Mouse (Mus musculus): Measurements from ENCODE around the gene Zfp119a. TPM values are rescaled to one million over a fixed set of nuclear protein-coding genes. Genes with fewer than 3 reads are reported as not detected.

The Zfp119a gene
- polyA plus RNA-seq, 1 experiment from 2014 or later = 9.0 TPM

DNA sequence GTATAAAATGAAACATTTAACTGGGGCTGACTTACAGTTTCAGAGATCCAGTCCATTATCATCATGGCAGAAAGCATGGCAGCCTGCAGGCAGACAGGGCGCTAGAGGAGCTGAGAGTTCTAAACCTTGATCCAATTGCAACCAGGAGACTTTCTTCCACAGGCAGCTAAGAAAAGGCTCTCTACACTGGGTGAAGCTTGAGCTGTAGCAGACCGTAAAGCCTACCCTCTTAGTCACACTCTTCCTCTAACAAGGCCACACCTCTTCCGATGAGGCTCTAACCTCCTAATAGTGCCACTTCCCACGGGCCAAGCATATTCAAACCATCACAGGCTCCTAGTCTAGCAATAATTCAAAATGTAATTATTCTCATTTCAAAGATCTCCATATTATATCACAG, 1.5 kb downstream of the Zfp119a start:
- 80% methylated on average over 4 of the region's 4 CpGs for WGBS
- Histone ChIP-seq H3K4me3 (replicated peaks; ENCODE audit: low read length) (no peak overlapping the region), H3K9ac (ENCODE audit: low read length) (no peak overlapping the region), H3K27me3 (ENCODE audit: control insufficient read depth, insufficient read depth, low read length) (no peaks in the 10 kb centered on the region), H3K9me3 (replicated peaks; ENCODE audit: control insufficient read depth, low read length) (no peaks in the 10 kb centered on the region), H3K4me1 (ENCODE audit: control insufficient read depth, insufficient read depth, low read length) (no peaks in the 10 kb centered on the region), H3K27ac (ENCODE audit: low read length) (no peak overlapping the region), H3K4me2 (ENCODE audit: low read depth, low read length) (no peak overlapping the region), H3K36me3 (ENCODE audit: control insufficient read depth, insufficient read depth, low read length) (no peaks in the 10 kb centered on the region)
- ATAC-seq (ENCODE audit: insufficient read depth, low FRiP score) = no peak

DNA sequence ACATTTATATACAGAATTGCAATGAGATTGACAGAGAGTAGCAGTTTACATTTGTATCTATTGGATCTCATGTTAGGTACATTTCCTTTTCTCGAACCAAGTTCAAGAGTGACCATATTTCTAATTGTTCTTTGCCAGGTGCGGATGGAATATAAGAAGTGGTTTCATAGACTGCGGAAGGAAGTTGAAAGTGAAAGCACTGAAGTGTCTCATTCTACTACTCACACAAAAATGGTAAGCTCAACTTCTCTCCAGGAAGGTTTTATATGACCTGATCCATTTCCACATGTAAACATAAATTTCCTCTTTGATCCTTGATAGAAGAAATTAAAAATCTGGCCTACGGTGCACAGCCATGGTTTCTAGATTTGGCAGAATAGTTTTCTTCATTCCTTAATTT, 35.7 kb downstream of the Zfp119a start:
- Histone ChIP-seq H3K27me3 (ENCODE audit: control insufficient read depth, insufficient read depth, low read length) (no peaks in the 10 kb centered on the region), H3K4me2 (ENCODE audit: low read depth, low read length) (no peak overlapping the region), H3K9ac (ENCODE audit: low read length) (no peak overlapping the region), H3K4me1 (ENCODE audit: control insufficient read depth, insufficient read depth, low read length) (no peaks in the 10 kb centered on the region), H3K9me3 (replicated peaks; ENCODE audit: control insufficient read depth, low read length) (no peaks in the 10 kb centered on the region), H3K4me3 (replicated peaks; ENCODE audit: low read length) (no peak overlapping the region), H3K27ac (ENCODE audit: low read length) (no peak overlapping the region), H3K36me3 (ENCODE audit: control insufficient read depth, insufficient read depth, low read length) (no peaks in the 10 kb centered on the region)
- WGBS = 87% methylated on average over 4 of the region's 4 CpGs
- no peak for ATAC-seq (ENCODE audit: insufficient read depth, low FRiP score)

DNA sequence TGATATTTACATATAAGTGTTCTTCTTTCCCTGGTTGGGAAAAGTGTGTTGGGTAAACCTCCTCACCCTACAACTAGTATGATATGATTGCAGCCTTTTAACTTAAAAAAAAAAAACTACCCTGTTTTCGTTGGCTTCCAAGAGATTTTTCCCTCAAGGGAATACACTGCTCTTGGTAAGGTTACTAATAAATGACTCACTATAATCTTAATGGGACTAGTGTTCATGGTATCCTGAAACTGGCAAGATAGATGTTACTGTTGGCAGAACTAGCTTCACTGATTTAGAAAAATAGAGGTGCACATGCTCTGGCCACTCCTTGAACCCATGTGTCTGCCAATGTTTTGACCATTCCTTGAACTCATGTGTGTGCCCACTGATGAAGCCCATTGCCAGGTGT, 57.2 kb downstream of the Zfp119a start:
- 74% methylated on average over 1 of the region's 1 CpGs for WGBS
- no peak for ATAC-seq (ENCODE audit: insufficient read depth, low FRiP score)
- H3K27ac ChIP-seq (ENCODE audit: low read length) = no peak overlapping the region
- no peak overlapping the region for H3K4me3 ChIP-seq (replicated peaks; ENCODE audit: low read length)
- H3K4me2 ChIP-seq (ENCODE audit: low read depth, low read length) = no peak overlapping the region
- no peaks in the 10 kb centered on the region for H3K9me3 ChIP-seq (replicated peaks; ENCODE audit: control insufficient read depth, low read length)
- no peaks in the 10 kb centered on the region for H3K36me3 ChIP-seq (ENCODE audit: control insufficient read depth, insufficient read depth, low read length)
- H3K4me1 ChIP-seq (ENCODE audit: control insufficient read depth, insufficient read depth, low read length) = no peaks in the 10 kb centered on the region
- H3K27me3 ChIP-seq (ENCODE audit: control insufficient read depth, insufficient read depth, low read length) = no peaks in the 10 kb centered on the region
- H3K9ac ChIP-seq (ENCODE audit: low read length) = no peak overlapping the region

GRCm38 (mm10) chr17:55816853-55817252, 61.9 kb downstream of the Zfp119a start:
- no peak for ATAC-seq (ENCODE audit: insufficient read depth, low FRiP score)
- Histone ChIP-seq H3K9ac (ENCODE audit: low read length) (no peak overlapping the region), H3K4me3 (replicated peaks; ENCODE audit: low read length) (no peak overlapping the region), H3K36me3 (ENCODE audit: control insufficient read depth, insufficient read depth, low read length) (no peaks in the 10 kb centered on the region), H3K27ac (ENCODE audit: low read length) (no peak overlapping the region), H3K27me3 (ENCODE audit: control insufficient read depth, insufficient read depth, low read length) (no peaks in the 10 kb centered on the region), H3K9me3 (replicated peaks; ENCODE audit: control insufficient read depth, low read length) (no peaks in the 10 kb centered on the region), H3K4me1 (ENCODE audit: control insufficient read depth, insufficient read depth, low read length) (no peaks in the 10 kb centered on the region), H3K4me2 (ENCODE audit: low read depth, low read length) (no peak overlapping the region)
- 87% methylated on average over 4 of the region's 4 CpGs for WGBS

Other genes starting within 250 kb of the Zfp119a start
- gene Pot1b, start 166.3 kb downstream of the Zfp119a start, polyA plus RNA-seq (2015; fragmentation: Nextera tagmentation; extraction: Ambion mirVana) = 7.4 TPM in 2 replicates
- gene Adgre4, start 128.9 kb downstream of the Zfp119a start, polyA plus RNA-seq (2015; fragmentation: Nextera tagmentation; extraction: Ambion mirVana) = 1.2 and 1.7 TPM in 2 replicates
- gene Zfp959, start 13.2 kb upstream of the Zfp119a start, polyA plus RNA-seq (2015; fragmentation: Nextera tagmentation; extraction: Ambion mirVana) = 12.6 and 13.2 TPM in 2 replicates
- 6.0 and 6.2 TPM in 2 replicates for gene Zfp119b, start 70.6 kb upstream of the Zfp119a start, polyA plus RNA-seq (2015; fragmentation: Nextera tagmentation; extraction: Ambion mirVana)
- 4.0 and 4.7 TPM in 2 replicates for gene Ebi3, start 73.7 kb upstream of the Zfp119a start, polyA plus RNA-seq (2015; fragmentation: Nextera tagmentation; extraction: Ambion mirVana)
- 21.6 and 24.3 TPM in 2 replicates for gene Yju2, start 80.2 kb upstream of the Zfp119a start, polyA plus RNA-seq (2015; fragmentation: Nextera tagmentation; extraction: Ambion mirVana)
- 8.1 and 8.6 TPM in 2 replicates for gene Shd, start 91.5 kb upstream of the Zfp119a start, polyA plus RNA-seq (2015; fragmentation: Nextera tagmentation; extraction: Ambion mirVana)
- 9.9 and 13.9 TPM in 2 replicates for gene Fsd1, start 107.6 kb upstream of the Zfp119a start, polyA plus RNA-seq (2015; fragmentation: Nextera tagmentation; extraction: Ambion mirVana)
- gene Stap2, start 126.7 kb upstream of the Zfp119a start, polyA plus RNA-seq (2015; fragmentation: Nextera tagmentation; extraction: Ambion mirVana) = 41.2 and 53.7 TPM in 2 replicates
- 52.0 and 60.7 TPM in 2 replicates for gene Mpnd, start 126.8 kb upstream of the Zfp119a start, polyA plus RNA-seq (2015; fragmentation: Nextera tagmentation; extraction: Ambion mirVana)
- 145 and 154 TPM in 2 replicates for gene Sh3gl1, start 157.7 kb upstream of the Zfp119a start, polyA plus RNA-seq (2015; fragmentation: Nextera tagmentation; extraction: Ambion mirVana)
- gene Chaf1a, start 161.5 kb upstream of the Zfp119a start, polyA plus RNA-seq (2015; fragmentation: Nextera tagmentation; extraction: Ambion mirVana) = 16.3 and 17.8 TPM in 2 replicates
- 39.4 and 42.1 TPM in 2 replicates for gene Ubxn6, start 196.1 kb upstream of the Zfp119a start, polyA plus RNA-seq (2015; fragmentation: Nextera tagmentation; extraction: Ambion mirVana)
- gene Hdgfl2, start 200.7 kb upstream of the Zfp119a start, polyA plus RNA-seq (2015; fragmentation: Nextera tagmentation; extraction: Ambion mirVana) = 77.3 and 80.1 TPM in 2 replicates
- 0.80 and 0.90 TPM in 2 replicates for gene Plin4, start 230.9 kb upstream of the Zfp119a start, polyA plus RNA-seq (2015; fragmentation: Nextera tagmentation; extraction: Ambion mirVana)
- gene Plin5, start 238.7 kb upstream of the Zfp119a start, polyA plus RNA-seq (2015; fragmentation: Nextera tagmentation; extraction: Ambion mirVana) = 0.62 and 1.2 TPM in 2 replicates
- gene Lrg1, start 243.1 kb upstream of the Zfp119a start, polyA plus RNA-seq (2015; fragmentation: Nextera tagmentation; extraction: Ambion mirVana) = 1.3 and 1.4 TPM in 2 replicates